Mouse (Mus musculus): ENCODE results near the gene Trpm5. TPM values are rescaled to one million over a fixed set of nuclear protein-coding genes. Genes with fewer than 3 reads are reported as not detected.

Trpm5 gene
- polyA plus RNA-seq, 1 experiment from 2014 or later: 1.3 TPM

DNA sequence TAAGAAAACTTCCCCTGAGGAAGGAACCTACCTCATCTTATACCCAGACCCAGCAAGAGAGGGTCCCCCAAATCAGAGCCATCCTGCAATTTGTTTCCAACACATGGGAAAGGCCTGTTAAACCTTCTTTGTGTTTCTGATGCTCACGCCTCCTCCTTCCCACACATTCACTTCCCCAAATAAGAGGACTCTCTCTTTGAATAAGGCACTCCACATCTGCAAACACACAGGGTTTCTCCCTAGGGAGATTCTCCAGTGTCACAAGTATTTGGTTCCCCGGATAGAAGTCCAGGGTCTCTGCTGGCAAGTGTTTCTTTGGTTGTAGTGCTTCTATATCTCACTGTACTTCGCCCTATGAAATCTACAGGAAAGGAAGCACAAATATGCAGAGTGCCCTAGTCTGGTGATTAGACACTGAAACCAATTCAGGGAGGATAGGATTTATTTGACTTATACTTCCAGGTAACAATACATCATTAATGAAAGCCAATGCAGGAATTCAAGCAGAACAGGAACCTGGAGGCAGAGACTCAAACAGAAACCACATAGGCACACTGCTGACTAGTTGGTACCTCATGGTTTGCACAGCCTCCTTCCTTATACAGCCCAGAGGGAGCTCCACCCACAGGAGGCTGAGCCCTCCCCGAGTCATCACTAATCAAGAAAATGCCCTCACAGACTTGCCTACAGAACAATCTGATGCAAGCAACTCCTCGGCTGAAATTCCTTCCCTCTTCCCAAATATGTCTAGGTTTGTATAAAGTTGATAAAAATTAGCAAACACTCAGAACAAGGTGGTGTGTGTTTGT is 72.9 kb downstream of the Trpm5 start:
- ATAC-seq (ENCODE audit: low FRiP score, low TSS enrichment): no peak
- Histone ChIP-seq H3K9me3 (ENCODE audit: control insufficient read depth, low read length) (no peaks in the 10 kb centered on the region), H3K27ac (replicated peaks; ENCODE audit: low read depth, low read length) (no peak overlapping the region), H3K4me1 (ENCODE audit: control insufficient read depth, insufficient read depth, low read length) (no peaks in the 10 kb centered on the region), H3K4me3 (replicated peaks; ENCODE audit: low read depth, low read length) (no peak overlapping the region), H3K9ac (replicated peaks; ENCODE audit: low read length) (no peak overlapping the region), H3K36me3 (ENCODE audit: control insufficient read depth, insufficient read depth, low read length) (no peaks in the 10 kb centered on the region), H3K4me2 (ENCODE audit: low read length) (no peak overlapping the region), H3K27me3 (ENCODE audit: control insufficient read depth, insufficient read depth, low read length) (no peaks in the 10 kb centered on the region)
- no peak for DNase-seq
- 77% methylated on average over 5 of the region's 5 CpGs for WGBS

GRCm38 (mm10) chr7:143020764-143021163 is 73.7 kb downstream of the Trpm5 start:
- H3K4me1 ChIP-seq (ENCODE audit: control insufficient read depth, insufficient read depth, low read length): 0 out of 2 replicates have a peak, but pooled peaks cover 6% of the 10 kb centered on the region
- DNase-seq (no peak), ATAC-seq (ENCODE audit: low FRiP score, low TSS enrichment) (no peak)
- no peak overlapping the region for H3K27ac ChIP-seq (replicated peaks; ENCODE audit: low read depth, low read length)
- no peak overlapping the region for H3K4me2 ChIP-seq (ENCODE audit: low read length)
- WGBS: 72% methylated on average over 3 of the region's 3 CpGs
- no peak overlapping the region for H3K9ac ChIP-seq (replicated peaks; ENCODE audit: low read length)
- H3K27me3 ChIP-seq (ENCODE audit: control insufficient read depth, insufficient read depth, low read length): no peaks in the 10 kb centered on the region
- no peak overlapping the region for H3K4me3 ChIP-seq (replicated peaks; ENCODE audit: low read depth, low read length)
- no peaks in the 10 kb centered on the region for H3K36me3 ChIP-seq (ENCODE audit: control insufficient read depth, insufficient read depth, low read length)
- no peaks in the 10 kb centered on the region for H3K9me3 ChIP-seq (ENCODE audit: control insufficient read depth, low read length)

DNA sequence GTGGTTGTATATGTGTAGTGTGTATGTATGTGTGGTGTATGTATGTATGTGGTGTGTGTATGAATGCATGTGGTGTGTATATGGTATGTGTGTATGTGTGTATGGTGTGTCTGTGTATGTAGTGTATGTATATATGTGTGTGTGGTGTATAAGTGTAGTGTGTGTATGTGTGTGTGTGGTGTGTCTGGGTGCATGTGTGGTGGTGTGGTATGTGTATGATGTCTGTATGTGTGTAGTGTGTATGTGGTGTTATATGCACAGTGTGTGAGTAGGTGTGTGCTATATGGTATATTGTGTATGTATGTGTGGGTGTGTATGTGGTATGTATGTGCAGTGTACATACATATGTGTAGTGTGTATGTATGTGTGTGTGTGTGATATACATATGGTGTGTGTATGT is 74.4 kb downstream of the Trpm5 start:
- ATAC-seq (ENCODE audit: low FRiP score, low TSS enrichment): no peak
- no peak overlapping the region for H3K9ac ChIP-seq (replicated peaks; ENCODE audit: low read length)
- no peaks in the 10 kb centered on the region for H3K9me3 ChIP-seq (ENCODE audit: control insufficient read depth, low read length)
- H3K4me2 ChIP-seq (ENCODE audit: low read length): no peak overlapping the region
- no peak overlapping the region for H3K4me3 ChIP-seq (replicated peaks; ENCODE audit: low read depth, low read length)
- 0 out of 2 replicates have a peak, but pooled peaks cover 8% of the 10 kb centered on the region for H3K4me1 ChIP-seq (ENCODE audit: control insufficient read depth, insufficient read depth, low read length)
- no peak overlapping the region for H3K27ac ChIP-seq (replicated peaks; ENCODE audit: low read depth, low read length)
- H3K36me3 ChIP-seq (ENCODE audit: control insufficient read depth, insufficient read depth, low read length): no peaks in the 10 kb centered on the region
- no peak for DNase-seq
- no peaks in the 10 kb centered on the region for H3K27me3 ChIP-seq (ENCODE audit: control insufficient read depth, insufficient read depth, low read length)

Other genes starting within 250 kb of the Trpm5 start
- 25.9 and 34.2 TPM in 2 replicates for gene Th, start 163.5 kb downstream of the Trpm5 start, polyA plus RNA-seq (2014; fragmentation: Nextera tagmentation; extraction: Ambion mirVana)
- gene Ascl2, start 125.4 kb downstream of the Trpm5 start, polyA plus RNA-seq (2014; fragmentation: Nextera tagmentation; extraction: Ambion mirVana): 0.47 and 0.61 TPM in 2 replicates
- 0.27 and 0.57 TPM in 2 replicates for gene Tspan32, start 89.6 kb downstream of the Trpm5 start, polyA plus RNA-seq (2014; fragmentation: Nextera tagmentation; extraction: Ambion mirVana)
- gene Cd81, start 41.9 kb downstream of the Trpm5 start, polyA plus RNA-seq (2014; fragmentation: Nextera tagmentation; extraction: Ambion mirVana): 316 and 322 TPM in 2 replicates
- gene Tssc4, start 25.4 kb downstream of the Trpm5 start, polyA plus RNA-seq (2014; fragmentation: Nextera tagmentation; extraction: Ambion mirVana): 70.4 and 102 TPM in 2 replicates
- 1.2 and 2.0 TPM in 2 replicates for gene Kcnq1, start 11.7 kb upstream of the Trpm5 start, polyA plus RNA-seq (2014; fragmentation: Nextera tagmentation; extraction: Ambion mirVana)

All from midbrain, embryonic 14.5 days (tissue).